Mouse (Mus musculus) kidney, adult 11 months (tissue): ENCODE data around the gene Coq2.

Source experiments
- DNase-seq: peaks from one replicate; pipeline ENCODE4 v3.0.0; 2022

Coq2 gene

DNA sequence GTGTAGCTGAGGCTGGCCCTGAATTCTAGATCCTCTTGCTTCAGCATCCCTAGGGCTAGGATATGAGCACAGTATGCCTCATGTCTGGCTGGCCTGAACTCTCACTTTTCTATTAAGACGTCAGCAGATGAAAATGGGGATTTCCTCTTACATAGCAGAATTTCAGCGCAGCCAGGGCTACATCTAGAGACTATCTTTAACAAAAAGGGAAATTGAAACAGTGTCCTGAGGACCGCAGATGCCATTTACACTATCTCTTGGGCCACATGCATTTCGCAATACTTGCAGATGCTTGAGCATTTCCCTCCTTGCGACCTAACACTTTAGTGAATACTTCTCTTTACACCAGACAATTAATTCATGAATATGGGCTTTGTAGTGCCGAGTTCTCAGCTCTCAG, 18.6 kb downstream of the Coq2 start:
- no peak for DNase-seq

DNA sequence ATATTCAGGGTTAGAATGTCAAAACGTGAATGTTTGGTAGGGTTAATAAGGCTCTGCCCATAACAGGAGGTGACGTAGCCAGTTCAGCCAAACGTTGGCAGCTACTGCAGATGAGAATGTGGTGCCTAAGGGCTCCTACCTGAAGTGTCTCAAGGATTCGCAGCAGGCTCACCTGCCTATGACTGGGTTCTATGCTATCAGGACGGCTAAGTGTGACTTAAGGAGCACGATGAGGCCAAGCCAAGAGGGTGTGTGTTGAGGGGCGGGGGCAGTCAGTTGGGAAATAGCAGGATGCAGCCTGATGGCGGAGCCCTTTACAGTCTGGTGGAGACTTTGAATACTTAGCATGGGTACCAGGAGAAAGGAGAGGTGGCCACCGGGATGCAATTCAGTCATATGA, 22.6 kb downstream of the Coq2 start:
- no peak for DNase-seq

DNA sequence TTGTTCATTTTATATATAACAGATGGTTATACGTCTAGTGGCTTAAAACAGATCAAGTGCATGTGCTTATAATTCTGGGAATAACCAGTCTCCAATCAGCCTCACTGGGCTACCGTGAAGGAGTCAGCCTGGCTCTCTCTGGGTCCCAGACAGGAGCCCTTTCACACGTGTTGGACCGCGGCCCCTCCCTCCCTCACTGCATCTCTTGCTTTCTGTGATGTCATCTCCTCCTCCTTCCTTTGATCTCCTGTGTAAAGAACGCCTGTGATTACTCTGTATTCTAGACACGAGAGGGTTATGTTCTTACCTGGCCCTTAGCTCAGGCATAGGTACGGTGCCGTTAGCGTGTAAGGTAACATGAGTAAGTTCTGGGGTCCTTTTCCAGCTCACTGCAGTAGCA, 23.5 kb downstream of the Coq2 start:
- DNase-seq = no peak

DNA sequence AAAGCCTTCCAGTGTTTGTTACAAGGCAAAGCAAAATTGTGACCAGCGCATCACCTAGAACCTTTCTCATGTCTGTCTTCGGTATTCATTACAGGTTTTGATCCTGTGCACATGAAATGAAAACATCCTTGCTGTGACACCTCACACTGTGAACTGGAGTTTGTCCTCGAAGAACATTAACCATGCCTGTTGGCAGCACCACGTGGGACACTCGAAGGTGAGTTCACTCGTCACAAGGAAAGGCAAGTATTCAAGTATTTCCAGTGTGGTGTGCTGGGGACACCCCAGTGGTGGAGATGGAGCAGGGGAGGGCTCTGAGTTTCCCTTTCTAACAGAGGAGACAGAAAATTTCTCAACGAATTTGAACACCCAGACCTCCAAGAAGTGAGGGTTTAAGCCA, 24.0 kb downstream of the Coq2 start:
- no peak for DNase-seq

DNA sequence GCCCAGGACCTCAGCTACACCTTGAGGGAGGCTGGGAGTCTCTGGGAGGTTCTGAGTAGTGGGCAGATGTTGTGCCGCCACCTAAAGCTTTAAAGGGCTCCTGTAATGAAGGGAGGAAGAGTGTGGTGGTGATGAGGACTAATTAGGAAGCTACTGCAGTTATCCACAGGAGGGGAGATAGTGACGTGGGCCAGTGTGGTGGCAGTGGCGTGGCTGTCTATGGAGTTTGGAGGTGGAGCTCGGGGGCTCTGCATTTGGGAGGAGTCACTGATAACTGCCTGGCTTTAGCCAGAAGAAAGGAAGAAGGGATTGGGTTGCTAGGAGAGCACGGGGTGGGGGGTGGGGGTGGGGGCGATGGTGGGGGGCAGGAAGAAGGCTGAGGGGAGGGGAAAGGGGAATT, 26.4 kb downstream of the Coq2 start:
- DNase-seq = no peak

DNA sequence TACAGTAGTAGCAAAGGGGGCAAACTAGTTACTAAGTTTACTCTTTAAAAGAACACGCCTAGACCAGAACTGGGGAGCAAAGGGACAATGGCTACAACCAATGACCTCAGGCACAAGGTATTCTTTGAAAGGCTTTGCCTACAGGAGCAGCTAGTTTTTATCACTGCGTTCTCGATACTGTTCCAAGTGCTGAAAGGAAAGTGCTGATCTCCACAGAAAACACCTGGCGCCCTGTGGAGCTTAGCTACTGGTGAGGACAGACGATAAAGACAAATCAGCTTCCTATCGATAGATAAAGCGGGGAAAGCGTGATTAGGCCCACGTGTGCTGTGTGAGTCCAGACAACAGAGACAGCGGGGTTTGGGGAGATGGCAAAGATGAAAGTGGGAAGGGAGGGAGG, 26.9 kb downstream of the Coq2 start:
- no peak for DNase-seq

DNA sequence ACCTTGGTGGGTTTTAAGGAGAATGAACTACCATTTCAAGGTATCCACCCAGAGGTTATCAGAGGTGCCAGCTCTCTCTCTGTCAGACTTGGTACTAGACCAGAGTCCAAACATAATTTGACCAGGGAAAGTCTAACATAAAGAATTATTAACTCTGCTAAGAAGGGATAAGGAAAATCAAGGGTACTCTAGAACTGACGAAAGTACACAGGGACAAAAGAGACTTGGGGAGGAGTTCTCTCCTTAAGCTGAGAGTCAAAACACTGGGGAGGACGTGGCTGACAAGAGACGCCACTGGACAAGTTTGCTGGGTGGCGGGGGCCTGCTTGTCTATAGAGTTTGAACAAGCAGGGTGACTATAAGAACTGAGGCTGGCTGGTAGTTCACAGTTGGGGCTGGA, 28.4 kb downstream of the Coq2 start:
- no peak for DNase-seq

DNA sequence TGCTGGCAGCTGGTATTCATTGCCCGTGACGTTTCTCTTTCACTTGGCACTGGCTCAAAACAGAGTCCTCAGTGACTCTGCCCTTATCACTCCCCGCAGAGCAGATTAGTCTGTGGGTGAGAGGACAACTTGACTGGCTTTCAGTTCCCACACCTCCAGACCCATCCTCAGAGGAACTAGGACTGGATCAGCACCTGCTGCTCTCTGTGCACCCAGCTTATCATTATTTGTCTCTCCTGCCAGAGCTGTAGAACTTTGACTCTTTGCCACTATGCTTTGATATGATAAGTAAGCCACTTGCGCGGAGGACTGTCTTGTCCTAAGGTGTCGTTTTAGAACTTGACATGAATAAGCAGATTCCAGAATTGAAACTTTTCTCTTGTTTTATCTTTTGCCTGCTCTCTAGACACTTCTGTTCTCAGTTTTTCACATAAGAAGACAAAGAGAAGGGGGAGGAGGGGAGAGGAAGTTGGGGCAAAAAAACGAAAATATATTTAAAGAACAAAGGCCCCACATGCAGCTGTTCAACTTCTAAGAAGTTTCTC, 30.9 kb downstream of the Coq2 start:
- peak; percentile 36 for DNase-seq

DNA sequence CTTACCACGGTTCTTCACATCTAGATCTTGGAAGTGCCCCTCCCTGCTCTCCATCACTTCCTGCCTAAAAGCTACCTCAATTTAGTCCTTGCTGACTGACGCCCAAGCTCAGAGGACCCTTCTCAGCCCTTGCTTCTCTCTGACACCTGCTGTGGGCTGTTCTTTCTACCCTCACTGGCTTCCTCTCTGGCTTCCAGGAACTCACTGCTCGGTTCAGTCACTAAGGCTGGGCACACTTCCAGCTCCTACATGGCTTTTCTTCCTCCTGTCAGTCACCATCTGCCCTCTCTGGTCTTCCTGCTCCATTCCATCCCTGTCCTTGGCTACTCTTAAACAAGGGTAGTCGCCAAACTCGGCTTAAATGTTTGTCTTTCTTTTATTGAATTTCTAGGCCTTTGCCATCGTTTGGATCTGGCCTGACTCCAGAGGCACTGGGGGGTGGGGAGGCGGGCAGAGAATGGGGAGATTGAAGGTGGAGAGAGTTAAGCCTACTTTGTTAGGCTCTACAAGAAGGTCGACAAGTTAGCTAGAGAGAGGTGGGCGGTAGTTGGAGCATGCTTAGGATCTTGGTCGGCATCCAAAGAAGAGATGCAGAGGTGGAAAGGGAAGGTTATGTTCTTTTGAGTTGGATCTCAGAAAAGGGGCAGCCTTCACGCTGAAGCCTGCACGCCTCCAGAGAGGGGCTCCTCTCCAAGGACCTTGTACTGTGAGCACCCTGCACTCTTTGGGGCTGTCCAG, 31.5 kb downstream of the Coq2 start:
- DNase-seq = no peak

DNA sequence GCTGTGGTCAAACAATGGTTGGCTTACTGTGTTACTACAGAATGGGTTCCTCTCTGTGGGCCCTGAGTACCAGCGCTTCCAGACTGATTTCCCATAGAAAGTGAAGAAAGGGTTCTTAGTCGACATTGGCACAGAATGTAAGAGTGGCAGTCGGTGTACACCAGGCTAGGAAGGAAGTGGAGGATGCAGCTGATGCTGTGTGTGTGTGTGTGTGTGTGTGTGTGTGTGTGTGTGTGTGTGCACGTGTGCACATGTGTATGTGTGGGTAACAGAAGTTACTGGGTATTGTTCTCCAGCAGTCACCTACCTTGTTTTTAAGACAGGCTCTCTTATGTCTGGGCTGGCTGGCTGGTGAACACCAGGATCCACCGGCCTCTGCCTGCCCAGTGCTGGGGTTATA, 32.6 kb downstream of the Coq2 start:
- no peak for DNase-seq

DNA sequence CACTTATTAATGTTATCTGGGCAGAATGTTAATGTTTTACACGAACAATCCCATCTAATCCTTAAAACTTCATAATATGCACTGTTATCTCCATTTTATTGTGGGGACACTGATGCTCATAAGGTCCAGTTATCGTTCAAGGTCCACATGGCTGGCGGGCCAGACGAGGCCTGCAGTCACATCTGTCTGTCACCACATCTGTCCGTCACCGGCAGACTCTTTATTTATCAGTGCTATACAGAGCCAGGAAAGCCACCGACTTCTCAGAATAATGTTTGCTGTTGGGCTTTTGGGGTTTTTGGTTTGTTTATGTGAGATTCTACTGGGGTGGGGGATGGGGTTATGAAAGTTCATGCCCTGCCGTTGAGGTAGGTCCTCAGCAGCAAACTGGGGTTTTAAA, 36.5 kb downstream of the Coq2 start:
- DNase-seq = no peak

DNA sequence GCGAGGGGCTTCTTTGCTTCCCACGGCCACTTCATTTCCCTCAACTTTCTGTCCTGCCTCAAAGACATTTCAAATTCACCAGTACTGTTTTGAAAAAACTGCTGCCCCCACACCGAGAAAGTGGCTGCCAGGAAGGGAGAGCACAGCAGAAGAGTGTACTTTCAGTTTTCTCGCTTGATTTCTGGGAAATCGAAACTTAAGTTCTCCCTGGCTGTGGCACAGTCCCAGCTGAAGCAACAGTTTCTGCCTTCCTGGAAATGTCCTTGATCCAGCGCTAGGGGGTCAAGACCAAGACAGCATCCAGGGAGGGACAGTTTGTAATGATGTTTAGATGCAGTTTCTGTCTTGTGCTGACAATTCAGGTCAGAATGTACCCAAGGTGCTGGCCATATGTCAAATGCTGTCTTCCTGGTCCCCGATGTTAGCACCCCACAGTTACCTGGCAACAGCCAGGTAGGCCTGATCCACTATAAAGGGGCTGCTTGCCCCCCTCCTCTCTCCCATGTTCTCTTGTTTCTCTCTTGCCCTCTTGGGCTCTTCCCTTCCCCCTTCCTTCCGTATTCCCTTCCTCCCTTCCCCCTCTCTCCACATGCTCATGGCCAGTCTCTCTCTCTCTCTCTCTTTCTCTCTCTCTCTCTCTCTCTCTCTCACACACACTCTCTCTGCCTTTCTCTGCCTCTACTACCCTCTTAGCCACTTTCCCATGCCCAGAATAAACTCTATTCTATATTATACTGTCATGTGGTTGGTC, 38.0 kb downstream of the Coq2 start:
- peak; percentile 19 for DNase-seq

DNA sequence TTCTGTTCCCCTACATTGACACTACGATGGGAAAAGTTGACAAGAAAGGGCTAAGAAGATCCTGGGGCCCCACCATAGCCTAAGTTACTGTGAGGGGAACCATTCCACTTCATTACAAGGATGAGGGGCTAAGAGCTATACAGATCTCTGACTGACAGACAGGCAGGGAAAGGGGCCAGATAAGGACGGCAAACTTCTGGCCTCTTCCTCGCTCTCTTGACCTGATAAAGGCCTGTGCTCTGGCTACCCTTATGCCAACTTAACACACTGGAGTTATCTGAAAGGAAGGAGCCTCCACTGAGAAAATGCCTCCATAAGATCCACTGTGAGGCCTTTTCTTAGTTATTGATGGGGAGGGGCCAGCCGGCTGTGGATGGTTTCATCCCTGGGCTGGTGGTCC, 39.0 kb downstream of the Coq2 start:
- DNase-seq = no peak

DNA sequence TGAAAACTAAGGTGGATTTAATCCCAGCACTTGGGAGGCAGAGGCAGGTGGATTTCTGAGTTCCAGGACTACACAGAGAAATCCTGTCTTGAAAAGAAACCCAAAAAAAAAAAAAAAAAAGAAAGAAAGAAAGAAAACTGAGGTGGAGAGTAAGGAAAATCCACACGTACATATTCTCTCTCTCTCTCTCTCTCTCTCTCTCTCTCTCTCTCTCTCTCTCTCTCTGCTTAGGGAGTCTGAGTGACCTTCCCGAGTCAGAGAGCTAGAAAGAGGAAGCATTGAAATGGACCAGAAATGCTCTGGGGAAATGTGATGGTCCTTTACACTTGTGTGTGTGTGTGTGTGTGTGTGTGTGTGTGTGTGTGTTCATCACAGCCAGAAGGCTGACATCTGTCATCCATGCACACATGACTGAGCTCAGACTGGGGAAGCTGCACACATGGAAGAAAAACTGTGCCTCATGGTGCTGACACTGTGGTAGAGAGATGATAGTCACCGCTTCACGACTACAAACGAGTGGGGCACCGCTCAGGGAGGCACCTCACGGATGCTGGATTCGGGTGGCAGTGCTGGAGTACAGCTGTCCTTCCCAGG, 40.0 kb downstream of the Coq2 start:
- DNase-seq = no peak

DNA sequence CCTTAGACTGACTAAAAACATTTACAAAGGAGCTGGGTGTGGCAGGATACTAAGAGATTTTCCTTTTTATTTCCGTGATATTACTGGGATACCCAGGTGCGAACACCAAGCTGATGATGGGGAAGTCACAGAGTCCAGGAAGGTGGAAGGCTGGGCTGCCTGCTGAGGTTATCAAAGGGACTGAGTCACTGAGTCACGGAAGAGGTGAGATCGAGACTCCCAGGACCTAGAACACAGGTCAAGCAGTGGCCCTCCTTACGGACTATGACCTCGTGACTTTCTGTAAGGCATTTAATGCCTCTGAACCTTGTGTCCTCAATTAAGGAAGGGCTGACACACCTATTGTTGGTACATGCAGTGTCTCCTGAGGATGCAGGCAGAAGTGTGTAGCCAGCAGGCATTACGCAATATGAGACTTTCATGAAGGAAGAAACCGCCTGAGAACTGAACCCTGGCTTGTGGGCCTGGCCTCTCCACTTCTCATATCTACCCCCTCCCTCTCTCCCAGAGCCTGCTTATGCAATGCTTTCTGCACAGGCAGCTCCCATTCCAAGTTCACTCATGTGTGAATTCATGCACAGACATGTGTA, 42.3 kb downstream of the Coq2 start:
- DNase-seq = peak; percentile 81

DNA sequence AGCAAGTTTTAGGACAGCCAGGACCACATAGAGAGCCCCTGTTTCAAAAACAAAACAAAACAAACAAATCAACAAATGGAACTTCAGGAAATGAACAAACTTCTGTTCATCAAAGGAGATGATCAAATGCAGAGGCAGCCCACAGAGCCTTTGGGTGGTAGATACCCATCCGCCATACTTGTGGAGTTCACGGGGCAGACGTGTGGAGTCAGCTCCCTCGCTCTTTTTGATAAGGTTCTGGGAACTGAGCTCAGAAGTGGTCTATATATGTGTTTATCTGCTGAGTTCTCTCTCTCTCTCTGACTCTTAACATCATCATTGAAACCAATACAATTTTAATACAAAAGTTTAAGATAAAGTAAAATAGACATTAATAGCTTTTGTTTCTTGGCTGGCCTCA, 46.1 kb downstream of the Coq2 start:
- DNase-seq = no peak

DNA sequence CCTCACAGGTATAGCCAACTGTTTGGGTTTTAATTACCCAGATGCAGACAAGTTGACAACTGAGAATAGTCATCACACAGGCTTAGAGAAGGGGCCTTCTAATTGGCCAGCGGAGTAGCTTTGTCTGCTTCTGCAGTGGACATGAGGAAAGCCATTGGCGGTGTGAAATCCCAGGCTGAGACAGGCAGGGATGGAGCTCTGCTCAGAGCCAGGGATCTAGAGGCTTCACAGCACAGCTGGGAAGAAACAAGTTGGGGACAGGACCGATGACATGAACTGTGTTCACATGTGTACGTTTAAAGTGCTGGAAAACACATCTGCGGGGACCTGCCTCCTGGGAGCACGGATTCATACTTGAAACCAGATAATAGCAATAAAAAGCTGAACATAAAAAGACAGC, 48.4 kb downstream of the Coq2 start:
- DNase-seq = no peak

DNA sequence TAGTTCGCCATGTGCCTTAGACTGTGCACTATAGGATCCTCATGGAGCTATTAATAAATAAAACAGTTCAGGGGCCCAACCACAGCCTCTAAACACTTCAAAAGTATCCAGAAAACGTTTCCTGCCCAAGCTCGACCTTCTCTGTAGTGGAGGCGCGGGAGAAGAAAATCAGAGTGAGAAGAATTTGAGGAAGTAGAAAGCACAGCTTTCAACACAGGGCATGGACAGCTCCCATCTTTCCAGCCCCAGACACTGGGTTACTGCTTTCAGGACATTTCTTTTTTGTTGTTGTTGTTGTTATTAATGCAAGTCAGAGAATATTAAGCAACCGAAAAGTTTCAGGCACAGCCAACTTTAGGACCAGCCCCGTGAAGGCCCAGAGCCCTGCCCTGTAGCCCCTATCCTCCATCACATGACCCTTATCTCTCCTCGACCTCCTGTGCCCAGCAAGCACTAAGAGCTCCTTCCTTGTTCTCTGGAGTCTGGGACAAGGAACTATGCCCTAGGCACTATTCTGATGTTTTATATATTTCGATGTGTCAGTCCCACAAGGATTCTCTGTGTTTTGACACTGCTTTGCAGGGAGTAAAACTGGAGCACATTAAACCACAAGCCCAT, 50.1 kb downstream of the Coq2 start:
- no peak for DNase-seq

DNA sequence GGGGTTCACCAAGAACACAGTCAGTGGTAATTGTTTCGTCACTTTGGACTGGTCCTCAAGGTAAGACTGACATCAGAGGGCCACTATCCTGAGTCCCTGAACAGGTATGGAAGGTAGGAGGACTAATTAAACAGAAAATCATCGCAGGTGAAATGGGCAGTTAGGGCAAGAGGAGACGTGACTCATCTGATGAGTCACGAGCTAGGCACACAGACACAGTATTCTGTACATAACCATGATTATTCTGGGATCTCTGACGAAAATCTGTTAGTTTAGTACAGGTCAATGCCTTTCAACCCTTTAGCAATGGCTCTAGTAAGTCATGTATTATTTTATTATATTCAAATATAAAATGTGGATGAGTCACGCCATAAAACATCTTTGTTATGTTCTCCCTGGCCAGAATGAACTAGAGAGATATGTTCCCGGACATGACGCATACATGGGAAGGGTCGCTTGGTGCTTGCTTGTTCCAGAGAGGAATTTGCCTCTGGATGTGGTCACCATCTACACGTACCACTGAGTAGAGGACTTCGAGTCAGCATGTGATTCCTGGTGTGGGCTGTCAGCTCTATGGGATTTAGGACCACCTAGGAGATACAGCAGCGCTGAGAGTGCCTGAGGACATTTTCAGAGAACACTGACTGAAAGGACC, 52.3 kb downstream of the Coq2 start:
- no peak for DNase-seq

DNA sequence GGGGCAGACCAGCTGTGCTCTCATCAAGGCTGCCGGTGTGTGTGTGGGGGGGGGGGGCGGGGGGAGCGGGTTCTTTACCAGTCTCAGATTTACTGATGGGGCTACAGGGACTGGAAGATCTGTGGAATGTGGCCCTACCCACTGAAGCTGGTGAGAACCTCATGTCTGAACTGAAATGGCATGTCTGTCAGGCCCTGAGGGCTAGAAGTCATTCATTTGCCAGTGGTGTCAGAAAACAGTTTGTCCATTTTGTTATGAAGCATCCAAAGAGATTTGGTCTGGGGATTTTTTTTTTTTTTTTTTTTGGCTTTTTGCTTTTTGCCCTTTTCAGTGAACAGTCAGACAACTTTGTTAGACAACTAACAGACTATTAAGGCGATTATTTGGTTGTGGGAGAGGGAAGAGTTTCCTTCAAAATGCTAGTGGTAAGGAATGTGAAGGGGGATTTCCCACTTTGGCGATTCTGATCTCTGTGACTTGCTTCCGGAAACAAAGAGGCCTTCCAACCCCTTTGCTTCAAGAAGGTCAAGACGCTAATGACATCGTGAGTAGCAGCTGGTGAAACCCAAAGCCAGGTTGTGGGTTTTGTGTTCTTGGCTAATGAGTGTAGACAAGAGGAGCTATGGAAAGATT, 52.9 kb downstream of the Coq2 start:
- DNase-seq = no peak

DNA sequence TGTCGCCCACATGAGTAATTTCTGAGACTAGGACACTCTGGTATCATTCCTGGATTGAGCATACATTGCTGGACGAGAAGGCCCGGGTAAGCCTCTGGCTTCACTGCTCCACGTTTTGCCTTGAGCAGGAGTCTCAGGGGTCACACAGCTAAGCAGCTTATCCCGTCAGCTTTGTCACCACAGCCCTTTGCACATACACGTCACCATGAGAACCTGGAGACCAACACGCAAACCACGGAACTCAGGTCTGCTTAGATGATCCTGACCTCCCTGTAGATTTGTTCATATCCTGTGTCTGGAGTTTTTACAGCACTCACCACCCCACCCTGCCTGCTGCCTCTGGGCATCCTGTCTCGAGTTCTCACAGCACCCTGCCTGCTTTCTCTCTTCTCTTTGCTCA, 54.0 kb downstream of the Coq2 start:
- no peak for DNase-seq

DNA sequence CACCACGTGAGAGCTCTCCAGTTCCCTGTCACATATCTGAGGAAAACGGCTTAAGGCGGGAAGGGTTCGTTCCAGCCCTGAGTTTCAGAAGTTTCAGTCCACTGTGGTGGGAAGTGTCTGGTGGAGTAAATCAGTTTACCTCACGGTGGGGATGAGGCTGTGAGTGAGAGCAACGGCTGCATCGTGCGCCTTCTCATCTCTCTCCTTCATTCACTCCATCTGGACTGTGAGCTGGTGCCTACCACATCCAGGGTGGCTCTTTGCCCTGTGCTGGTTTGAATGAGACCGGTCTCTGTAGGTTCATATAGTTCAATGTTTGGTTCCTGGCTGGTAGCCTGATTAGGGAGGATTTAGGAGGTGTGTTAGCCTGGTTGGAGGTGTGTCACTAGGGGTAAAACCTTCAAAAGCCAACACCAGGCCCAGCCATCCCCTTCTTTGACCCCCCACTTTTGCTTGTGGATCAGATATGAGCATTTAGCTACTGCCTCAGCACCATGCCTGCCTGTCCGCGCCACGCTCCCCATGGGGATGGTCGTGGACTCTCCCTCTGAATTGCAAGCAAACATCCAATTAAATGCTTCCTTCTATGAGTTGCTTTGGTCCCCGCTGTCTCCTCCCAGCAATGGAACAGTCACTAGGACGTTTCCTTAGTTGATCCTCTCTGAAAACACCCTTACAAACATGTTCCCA, 55.2 kb downstream of the Coq2 start:
- no peak for DNase-seq
